Mouse (Mus musculus) cerebellum, adult 2 months (tissue): ENCODE measurements around the gene Nnat. TPM values are rescaled to one million over a fixed set of nuclear protein-coding genes. Genes with fewer than 3 reads are reported as not detected.

Experiments
- DNase-seq, 2 experiments: peaks; one replicate each; pipeline ENCODE4 v3.0.0; 2021
- H3K27ac ChIP-seq: fragments of 200-500 bp; 2 replicates; pipeline ENCODE4 v1.5.1; 2012; ENCODE audit warnings: low read length, control low read depth, inconsistent platforms; ENCODE audit not compliant: insufficient read depth
- H3K27me3 ChIP-seq: fragments of 200-500 bp; 2 replicates; pipeline ENCODE4 v1.6.1; 2012; ENCODE audit warnings: inconsistent platforms, mild to moderate bottlenecking, low read length, moderate library complexity; ENCODE audit not compliant: control insufficient read depth, insufficient read depth
- H3K4me1 ChIP-seq: fragments of 200-500 bp; 2 replicates; pipeline ENCODE4 v1.6.1; 2011; ENCODE audit warnings: low read length; ENCODE audit not compliant: control insufficient read depth, insufficient read depth
- H3K4me3 ChIP-seq: fragments of 200-500 bp; replicated peaks from 2 replicates; pipeline ENCODE3; 2011; ENCODE audit warnings: mild to moderate bottlenecking, low read depth, low read length, control low read depth; ENCODE audit not compliant: insufficient read depth
- CTCF ChIP-seq: fragments of 200-500 bp; IDR thresholded peaks from 2 replicates; pipeline ENCODE4 v1.5.1; 2011; ENCODE audit warnings: low read depth, mild to moderate bottlenecking, control low read depth, low read length, moderate library complexity, borderline replicate concordance; ENCODE audit not compliant: insufficient read depth
- POLR2A ChIP-seq: fragments of 200-500 bp; IDR thresholded peaks from 2 replicates; pipeline ENCODE4 v1.6.1; 2011; ENCODE audit warnings: low read length, control low read depth, borderline replicate concordance; ENCODE audit not compliant: insufficient read depth
- WGBS: fragments of 180-500 bp; shearing (Covaris S2); methylation state at CpG from one replicate; pipeline ENCODE4 v1.1.7; 2018; 5-methylcytosine and 5-hydroxymethylcytosine counted together
- polyA plus RNA-seq: library from polyadenylated mRNA; depleted of rRNA; stranded (reverse); fragments of >200 nt; gene quantifications from 2 replicates; pipeline ENCODE4 v1.2.3, GENCODE M21; 2012; rRNA removed

Nnat gene
- polyA plus RNA-seq, result 162 and 198 TPM in 2 replicates

DNA sequence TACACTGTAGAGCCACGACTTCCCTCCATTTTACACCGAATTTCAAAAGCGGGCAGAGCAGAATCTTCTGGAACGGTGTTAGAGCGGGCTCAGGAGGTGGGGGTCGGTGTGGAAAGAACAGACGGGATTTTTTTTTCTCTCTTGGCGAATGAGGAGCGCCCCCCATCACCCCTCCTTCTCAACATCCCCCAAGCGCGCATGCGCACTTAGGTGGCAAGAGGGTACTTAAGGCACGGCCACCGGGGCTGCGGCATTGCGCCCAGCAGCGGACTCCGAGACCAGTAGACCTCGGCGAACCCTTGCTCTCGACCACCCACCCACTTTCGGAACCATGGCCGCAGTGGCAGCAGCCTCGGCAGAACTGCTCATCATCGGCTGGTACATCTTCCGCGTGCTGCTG, at the start of gene Nnat:
TSS of gene Nnat (plus strand) at position 221 of the 400 bp plus-strand sequence.
- Histone ChIP-seq H3K4me1 (peaks cover 26% of the 10 kb centered on the region), H3K27ac (no peak within 1 kb of the TSS), H3K4me3 (peak within 1 kb of the TSS; percentile 21), H3K27me3 (no peaks in the 10 kb centered on the region)
- WGBS, result 55% methylated on average over 27 of the region's 27 CpGs
- peak in 1 of 2 experiments; percentile 41 for DNase-seq
- TF ChIP-seq CTCF (no peak), POLR2A (no peak)

GRCm38 (mm10) chr2:157512859-157513258, 47.0 kb upstream of the Nnat start:
- no peak overlapping the region for H3K4me3 ChIP-seq
- WGBS, result 80% methylated on average over 9 of the region's 9 CpGs
- H3K27me3 ChIP-seq, result no peaks in the 10 kb centered on the region; the same call in 1 of the 2 replicates
- H3K27ac ChIP-seq, result no peak overlapping the region
- H3K4me1 ChIP-seq, result no peaks in the 10 kb centered on the region; the same call in 1 of the 2 replicates
- TF ChIP-seq POLR2A (no peak), CTCF (no peak)
- no peak for DNase-seq

DNA sequence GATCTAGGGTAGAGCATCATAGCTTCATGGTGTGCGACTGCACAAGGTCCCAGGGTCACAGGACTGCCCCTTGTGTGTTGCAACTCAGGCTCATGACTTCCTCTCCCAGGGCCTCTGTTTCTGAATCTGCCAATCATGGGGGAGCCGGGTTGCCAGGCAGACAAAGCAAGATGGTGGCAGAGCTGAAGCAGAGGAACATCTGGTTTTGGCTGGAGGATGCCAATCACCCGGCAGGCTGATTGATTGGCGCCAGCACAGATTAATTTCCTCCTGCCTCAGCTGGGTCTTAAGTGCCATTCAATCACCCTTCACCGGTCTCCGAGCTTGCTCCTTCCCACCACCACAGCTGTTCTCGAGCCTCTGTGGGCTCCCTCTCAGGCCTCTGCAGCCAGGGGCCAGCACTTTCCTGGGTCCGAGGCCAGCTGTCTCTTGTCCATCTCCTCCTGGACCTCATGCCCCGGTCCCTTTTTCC, 46.1 kb upstream of the Nnat start:
- WGBS, result 48% methylated on average over 9 of the region's 9 CpGs
- H3K4me3 ChIP-seq, result no peak overlapping the region
- no peak for TF ChIP-seq POLR2A
- no peak for TF ChIP-seq CTCF
- no peaks in the 10 kb centered on the region; the same call in 1 of the 2 replicates for H3K27me3 ChIP-seq
- H3K4me1 ChIP-seq, result no peaks in the 10 kb centered on the region; the same call in 1 of the 2 replicates
- no peak overlapping the region for H3K27ac ChIP-seq
- DNase-seq, result no peak

DNA sequence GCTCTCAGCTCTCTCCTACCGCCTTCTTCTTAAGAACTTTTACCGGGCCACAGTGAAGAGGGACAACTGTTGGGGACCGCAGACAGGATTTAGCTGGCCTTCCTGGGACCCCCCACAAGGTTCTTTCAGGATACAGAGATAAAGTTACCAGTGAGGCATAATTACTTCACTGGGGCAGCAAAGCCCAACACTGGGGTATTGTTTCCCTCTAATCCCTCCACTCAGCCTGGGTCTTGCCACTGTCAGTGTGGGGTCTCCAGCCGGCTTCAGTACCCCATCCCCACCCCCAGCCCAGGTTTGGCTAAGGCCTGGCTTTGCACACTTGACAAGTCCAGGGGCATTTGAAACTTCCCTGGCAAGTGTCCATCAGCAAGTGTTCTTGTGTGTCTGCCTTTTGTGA, 45.5 kb upstream of the Nnat start:
- Histone ChIP-seq H3K4me1 (no peaks in the 10 kb centered on the region; the same call in 1 of the 2 replicates), H3K27ac (no peak overlapping the region), H3K27me3 (no peaks in the 10 kb centered on the region; the same call in 1 of the 2 replicates), H3K4me3 (no peak overlapping the region)
- DNase-seq, result no peak
- WGBS, result 28% methylated on average over 4 of the region's 4 CpGs
- no peak for TF ChIP-seq POLR2A
- TF ChIP-seq CTCF, result no peak

- no peak for DNase-seq
- no peak overlapping the region for H3K4me3 ChIP-seq
- no peak overlapping the region for H3K27ac ChIP-seq
- WGBS, result 42% methylated on average over 6 of the region's 6 CpGs
- H3K27me3 ChIP-seq, result no peaks in the 10 kb centered on the region; the same call in 1 of the 2 replicates
- H3K4me1 ChIP-seq, result no peaks in the 10 kb centered on the region
- no peak for TF ChIP-seq POLR2A
- TF ChIP-seq CTCF, result no peak
Observed at GRCm38 (mm10) chr2:157517526-157517925, 42.4 kb upstream of the Nnat start.

DNA sequence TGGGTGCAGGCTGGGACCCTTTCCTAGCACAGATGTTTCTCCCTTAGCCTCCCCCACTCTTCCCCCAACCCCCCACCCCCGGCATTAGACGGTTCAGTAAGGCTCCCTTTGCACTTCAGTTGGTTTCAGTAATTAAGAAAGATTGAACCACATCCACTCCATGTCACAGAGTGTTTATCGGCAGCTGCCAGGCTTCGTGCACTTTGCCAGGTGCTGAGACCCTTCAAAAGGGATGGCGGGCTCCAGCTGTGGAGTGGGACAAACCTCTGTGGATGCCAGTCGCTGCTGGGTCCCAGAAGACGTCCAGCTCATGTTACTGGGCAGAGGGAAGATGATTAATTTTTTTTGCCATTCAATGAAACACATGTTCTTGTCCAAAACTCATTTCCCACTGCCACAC, 41.4 kb upstream of the Nnat start:
- 16% methylated on average over 7 of the region's 7 CpGs for WGBS
- TF ChIP-seq POLR2A (no peak), CTCF (no peak)
- H3K27ac ChIP-seq, result no peak overlapping the region
- DNase-seq, result no peak
- no peaks in the 10 kb centered on the region for H3K4me1 ChIP-seq
- H3K4me3 ChIP-seq, result no peak overlapping the region
- H3K27me3 ChIP-seq, result no peaks in the 10 kb centered on the region; the same call in 1 of the 2 replicates

GRCm38 (mm10) chr2:157519452-157519851, 40.4 kb upstream of the Nnat start:
- Histone ChIP-seq H3K27ac (no peak overlapping the region), H3K4me1 (no peaks in the 10 kb centered on the region), H3K4me3 (no peak overlapping the region), H3K27me3 (no peaks in the 10 kb centered on the region; the same call in 1 of the 2 replicates)
- DNase-seq, result no peak
- WGBS, result 65% methylated on average over 6 of the region's 6 CpGs
- TF ChIP-seq POLR2A (no peak), CTCF (no peak)

- H3K4me3 ChIP-seq, result no peak overlapping the region
- no peak overlapping the region for H3K27ac ChIP-seq
- no peaks in the 10 kb centered on the region for H3K4me1 ChIP-seq
- DNase-seq, result no peak
- WGBS, result 20% methylated on average over 5 of the region's 5 CpGs
- H3K27me3 ChIP-seq, result no peaks in the 10 kb centered on the region; the same call in 1 of the 2 replicates
- TF ChIP-seq CTCF, result no peak
- TF ChIP-seq POLR2A, result no peak
Observed at GRCm38 (mm10) chr2:157520496-157520895, 39.4 kb upstream of the Nnat start.
